Mouse (Mus musculus) cerebellum, adult 8-10 months (tissue): ENCODE results near the gene Crtac1.

Source experiments
- DNase-seq: peaks from one replicate; pipeline ENCODE4 v3.0.0; 2022

Gene Crtac1

DNA sequence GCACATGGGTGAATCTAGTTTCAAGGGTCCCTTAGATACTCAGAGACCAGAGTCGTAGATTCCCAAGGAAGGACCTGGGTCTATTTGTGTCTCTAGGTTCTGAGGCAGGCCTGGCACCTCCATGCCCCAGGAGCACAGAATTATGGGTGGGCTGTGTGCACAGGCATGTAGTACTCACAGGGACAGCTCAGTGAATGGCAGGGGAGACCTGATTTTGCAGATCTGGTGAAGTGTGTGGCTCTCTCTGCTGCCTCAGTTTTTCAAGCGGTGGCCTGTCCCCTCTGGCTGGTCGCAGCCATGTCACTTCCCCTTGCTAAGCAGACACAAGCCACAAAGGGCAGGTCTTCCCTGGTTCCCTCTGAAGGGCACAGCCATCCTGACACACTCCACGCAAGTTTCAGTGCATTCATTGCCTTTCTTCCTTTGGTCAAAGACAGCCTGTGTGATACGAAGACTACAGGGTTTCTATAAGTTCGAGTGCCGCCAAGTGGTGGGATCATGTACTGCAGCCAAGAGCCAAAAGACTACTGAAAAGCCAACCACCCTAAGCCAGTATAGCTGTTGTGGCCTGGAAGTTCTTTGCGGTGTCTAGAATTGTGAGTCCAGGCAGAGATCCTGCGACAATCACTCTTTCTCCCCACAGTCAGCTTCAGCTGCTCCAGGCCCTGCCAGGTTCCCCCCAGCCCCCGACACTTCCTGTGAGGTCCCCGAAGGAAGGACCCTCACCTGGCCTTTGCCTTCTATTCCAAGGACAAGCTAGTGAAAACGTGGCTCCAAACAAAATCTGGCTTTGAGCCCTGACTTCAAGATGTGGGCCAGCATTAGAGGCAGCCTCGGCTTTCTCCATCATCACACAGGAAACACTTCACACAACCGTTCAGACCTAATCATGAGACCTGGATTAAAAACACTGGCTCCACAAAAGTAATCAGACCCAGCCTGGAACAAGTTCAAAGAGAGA lies 159.3 kb downstream of the Crtac1 start:
- DNase-seq = peak; percentile 93

DNA sequence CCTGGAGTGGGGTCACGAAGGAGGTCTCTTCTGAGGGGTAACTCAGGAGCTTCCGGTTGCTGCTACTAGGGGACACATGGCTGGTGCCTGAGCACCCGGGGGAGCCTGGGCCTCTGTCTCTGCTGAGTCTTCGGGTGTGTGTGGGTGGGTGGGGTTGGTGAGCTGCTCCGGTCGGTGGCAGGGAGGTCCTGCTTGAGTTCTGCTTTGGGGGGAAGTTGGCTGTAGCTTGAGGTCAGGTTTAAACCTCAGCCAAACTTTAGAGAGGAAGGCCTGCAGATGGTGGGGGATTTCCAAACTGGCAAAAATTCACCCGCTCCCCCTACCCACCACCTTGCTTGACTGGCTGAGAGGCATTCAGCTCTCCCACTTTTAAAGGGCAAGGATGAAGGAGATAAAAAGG lies 160.4 kb downstream of the Crtac1 start:
- no peak for DNase-seq

DNA sequence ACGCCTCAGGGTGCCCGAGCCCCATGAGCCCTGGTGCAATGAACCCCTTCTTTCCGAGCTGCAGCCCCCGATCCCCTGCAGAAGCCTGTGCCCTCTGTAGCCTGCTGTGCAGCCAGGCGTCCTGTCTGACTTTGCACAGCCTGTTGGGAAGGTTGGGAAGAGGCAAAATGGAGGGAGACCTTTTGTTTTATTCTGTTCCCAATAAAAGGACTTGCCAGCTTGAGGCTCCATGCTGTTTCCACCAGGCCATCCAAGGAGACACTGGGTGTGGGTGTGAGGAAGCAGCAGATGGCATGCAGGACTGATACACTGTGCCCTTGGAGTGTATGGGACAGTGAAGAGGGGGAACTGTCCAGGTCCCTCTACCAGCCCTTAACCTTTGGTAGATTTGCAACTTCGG lies 161.5 kb downstream of the Crtac1 start:
- DNase-seq = peak; percentile 58

DNA sequence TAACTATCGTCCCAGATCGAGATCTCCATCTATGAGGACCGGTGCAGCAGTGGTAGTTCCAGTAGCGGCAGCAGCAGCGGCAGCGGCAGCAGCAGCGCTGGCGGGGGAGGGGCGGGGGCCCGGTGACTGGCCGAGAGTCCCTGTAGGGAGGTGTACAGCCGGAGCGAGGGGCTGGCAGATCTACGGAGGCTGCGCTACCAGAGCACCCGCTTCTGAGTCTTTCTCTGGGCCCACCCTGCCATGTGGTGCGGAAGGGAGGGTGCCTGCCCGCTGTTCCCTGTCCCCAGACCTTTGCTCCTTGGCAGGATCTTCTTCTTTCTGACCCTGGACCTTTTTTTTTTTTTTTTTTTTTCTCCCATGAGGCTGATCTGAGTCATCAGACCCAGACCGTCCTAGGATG lies 163.2 kb downstream of the Crtac1 start:
- peak; percentile 30 for DNase-seq

DNA sequence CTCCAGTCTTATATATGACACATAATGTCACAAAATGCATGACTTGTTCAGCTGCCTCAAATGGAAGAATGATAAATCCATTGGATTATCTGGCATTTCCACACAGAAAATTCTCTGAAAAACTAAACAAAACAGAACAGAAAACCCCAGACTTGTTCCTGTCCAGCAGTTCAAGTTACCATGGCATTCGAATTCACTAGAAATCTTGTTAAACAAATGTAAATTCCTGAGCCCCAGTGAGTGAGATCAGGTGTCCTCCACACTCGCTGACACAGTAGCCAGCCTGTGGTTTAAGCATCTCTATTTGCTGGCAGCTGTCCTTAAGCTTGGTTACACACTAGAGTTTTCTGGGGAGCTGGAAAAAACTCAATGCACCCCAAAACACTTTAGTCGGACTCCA lies 168.1 kb downstream of the Crtac1 start:
- DNase-seq = no peak

DNA sequence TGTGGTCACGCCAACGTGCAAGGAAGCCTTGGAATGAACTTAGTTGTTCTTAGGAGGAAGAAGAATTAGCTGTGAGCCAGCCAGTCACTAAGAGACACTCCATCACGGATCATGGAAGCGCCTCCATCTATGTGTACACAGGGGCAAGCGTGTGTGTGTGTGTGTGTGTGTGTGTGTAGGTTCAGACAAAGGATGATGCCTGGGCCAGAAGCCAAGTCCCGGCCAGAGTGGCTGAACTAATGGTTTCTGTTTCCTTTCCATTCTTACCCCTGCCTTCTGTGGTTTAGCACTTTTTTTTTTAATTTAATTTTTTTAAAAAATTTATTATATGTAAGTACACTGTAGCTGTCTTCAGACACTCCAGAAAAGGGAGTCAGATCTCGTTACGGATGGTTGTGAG lies 171.1 kb downstream of the Crtac1 start:
- DNase-seq = peak; percentile 35

DNA sequence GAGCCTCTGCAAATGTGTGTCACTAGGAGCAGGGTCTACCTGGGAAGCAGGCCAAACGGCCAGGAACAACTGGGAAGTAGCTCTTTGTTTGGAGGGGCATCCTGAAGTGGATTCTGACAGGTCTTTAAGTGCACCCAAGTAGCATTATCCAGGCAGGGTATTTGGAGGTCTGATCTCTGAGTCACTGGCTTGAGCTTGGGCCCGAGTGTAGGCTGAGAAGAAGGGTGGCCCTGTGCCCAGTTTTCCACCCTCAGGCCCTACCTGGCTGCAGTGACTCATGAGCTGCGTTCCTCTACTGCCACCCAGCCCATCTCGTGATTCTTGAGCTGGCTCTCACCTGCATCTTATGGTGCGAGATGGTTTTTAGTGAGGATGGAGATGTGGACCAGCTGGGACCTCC lies 173.0 kb downstream of the Crtac1 start:
- DNase-seq = peak; percentile 83

DNA sequence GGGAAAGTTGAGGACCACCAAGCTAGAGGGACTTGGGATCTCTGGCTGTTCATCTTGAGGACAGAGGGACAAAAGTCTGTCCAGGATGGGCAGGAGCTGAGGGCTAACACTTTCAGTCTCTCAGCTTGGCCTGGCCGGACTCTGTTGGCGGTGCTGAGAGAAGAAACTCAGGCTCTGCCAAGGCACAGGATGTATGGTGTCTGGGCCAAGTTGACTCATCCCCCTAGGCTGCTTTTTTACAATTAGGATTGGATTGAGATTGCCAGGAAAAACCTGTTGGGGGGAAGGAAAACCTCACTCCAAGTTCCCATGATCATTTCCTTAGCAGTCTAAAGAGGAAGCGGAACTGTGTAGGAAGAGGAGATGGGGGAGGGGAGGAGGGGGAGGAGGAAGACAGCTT lies 173.6 kb downstream of the Crtac1 start:
- DNase-seq = peak; percentile 74

DNA sequence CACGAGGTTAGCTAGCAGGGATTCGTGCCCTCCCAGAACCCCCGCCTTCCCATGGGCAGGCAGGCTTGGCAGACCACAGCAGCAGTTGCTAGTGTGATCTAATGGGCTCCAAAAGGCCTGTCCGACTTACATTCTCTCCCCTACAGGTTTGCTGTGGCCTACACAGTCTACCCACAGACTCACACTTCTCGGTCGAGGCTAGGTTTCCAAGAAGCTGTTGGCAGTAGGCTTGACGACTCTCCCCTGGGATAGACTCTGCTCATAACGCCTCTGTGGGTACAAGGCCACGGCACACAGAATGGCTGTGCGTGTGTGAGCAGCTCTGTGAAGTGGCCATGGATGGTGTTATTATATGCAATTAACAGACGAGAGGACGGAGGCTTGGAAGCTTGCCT lies 174.3 kb downstream of the Crtac1 start:
- no peak for DNase-seq

DNA sequence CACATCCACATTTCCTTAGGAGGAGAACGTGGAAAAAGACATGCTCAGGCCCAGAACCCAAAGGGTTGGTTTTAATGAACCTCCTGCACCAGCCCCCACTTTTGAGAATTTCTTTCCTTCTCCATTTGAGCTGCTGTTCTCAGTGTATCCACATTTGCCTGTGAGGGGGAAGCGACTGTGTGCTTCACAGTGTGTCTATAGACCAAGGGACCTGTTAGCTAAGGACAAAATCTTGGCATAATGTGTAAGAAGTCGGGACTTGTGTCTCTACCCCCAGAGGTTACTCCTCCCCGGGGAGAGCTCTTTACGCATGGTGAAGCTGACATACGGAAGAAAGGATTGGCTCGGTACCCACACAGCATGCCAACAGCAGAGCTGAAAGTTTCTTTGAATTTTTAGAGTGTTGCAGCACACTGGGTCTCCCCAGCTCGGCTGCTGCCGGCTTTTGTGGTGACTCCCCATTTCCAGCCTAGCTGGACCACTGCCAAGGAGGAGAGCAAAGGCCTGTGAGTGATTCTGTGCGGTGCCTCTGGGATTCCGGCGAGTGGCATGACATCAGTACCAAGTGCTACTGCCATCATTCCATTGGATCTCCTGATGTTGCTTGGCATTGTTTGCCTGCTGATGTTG lies 174.9 kb downstream of the Crtac1 start:
- peak; percentile 80 for DNase-seq

DNA sequence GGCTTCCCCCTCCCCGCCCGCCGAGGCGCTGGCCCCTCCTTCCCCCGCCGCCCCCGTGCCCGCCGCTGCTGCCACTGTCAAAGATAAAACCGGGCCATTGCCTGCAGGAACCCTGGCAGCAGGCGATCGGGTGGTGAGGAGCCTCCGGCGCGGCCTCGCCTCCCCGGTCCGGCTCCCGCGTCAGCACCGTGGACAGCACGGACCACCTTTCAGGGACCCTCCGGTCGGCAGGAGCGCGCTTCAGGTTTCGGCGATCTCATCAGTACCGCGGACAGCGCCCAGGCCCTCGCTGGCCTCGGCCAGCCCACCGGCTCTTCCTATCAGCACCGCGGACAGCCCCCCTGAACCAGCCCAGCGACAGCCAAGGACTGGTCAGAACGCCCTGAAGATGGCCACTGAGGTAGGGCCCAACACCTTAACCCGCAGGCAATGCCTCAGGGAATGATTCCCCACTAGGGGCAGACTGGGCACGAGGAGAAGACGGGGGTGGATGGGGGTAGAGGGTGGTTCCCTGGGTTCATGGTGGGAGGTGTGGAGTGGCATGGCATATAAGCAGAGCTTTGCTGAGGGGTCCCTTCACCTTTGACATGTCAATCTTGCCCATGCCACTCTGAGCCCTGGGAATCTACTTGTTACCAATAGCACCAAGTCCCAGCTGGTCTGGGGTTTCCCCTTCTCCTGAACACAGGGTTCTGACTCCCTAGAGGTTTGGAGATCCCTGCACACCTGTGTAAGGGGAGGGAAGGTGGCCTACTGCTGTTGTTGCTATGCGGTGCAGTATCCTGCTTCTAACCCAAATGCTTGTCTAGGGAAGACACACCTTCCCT lies 175.6 kb downstream of the Crtac1 start:
- DNase-seq = peak; percentile 74

DNA sequence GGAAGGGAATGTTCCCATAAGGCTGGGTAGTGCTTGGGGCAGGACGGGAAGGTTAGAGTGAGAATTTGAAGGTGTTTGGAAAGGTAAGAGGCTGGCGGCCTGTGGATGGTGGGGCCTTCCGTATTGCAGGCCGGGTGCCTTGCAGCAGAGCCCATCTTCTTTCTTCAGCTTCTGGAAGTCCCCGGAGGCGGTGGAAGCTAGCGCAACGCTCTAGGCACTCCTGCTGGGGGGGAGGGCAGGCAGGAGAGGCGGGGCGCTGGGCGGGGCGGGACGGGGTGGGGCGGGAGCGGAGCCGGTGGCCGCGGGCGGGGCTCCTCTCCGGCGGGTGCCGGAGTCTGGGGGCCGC lies 176.2 kb downstream of the Crtac1 start:
- DNase-seq = peak; percentile 61

DNA sequence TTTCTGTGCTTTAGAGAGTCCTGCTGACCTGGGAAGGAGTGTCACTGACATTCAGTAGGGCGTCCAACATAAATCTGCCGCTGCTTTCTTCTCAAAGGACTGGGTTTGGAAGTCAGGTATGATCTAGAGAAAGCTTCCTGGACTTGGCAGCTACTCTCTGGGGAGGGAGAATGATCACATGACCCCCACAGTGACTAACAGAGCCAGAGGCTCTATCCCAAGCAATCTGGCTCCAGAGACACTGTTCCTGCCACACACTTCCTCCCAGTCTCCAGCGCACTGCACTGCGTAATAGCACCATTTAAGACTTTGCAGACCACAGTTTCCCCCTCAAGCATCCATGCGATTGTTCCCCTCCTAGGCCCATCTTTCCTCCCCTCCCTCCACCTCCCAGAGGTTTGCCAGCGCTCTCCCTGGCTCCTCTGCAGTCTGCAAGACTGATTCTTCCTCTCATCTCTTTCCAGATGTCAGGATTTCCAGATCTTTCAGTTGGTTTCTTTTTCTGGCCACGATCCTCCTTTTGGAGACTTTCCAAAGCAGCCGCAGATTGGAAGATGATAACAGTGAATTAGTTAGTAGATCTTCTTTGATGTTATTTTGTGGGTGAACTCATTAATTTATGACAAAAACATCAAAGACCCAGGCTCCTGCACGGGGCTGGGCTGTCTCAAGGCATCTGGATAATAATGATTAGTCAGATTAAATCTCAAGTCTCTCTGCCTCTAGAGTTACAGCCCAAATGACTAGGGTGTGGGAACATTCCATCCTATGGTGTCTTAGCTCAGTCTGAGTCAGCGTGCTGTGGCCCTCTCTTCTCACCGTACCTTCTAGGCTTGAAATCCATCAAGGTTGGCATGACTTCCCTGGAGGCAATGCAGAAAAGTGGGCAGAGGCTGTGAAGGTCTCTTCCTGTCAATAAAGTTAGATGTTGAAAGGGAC lies 181.3 kb downstream of the Crtac1 start:
- no peak for DNase-seq

DNA sequence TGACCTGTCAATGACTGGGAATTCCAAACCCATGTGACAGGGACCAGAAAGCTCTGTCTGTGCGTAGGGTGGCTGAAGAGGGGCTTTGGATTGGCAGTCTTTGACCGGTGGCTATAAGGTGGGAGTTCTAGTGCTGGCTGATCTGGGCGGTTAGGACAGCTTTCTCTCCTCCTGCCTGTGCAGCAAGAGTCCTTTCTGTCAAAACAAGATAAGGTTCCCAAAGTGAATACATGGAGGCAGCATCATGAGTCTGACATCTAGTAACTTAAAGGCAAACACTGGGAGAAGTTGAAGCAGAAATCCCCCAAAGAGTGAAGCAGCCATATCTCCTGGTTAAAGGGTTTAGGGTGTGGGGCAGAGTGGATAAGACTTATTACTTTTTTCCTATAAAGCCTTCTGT lies 184.1 kb downstream of the Crtac1 start, which contains the start of gene Golga7b:
Golga7b (plus strand) TSS at position 56 of the 400 bp plus-strand sequence.
- no peak for DNase-seq

DNA sequence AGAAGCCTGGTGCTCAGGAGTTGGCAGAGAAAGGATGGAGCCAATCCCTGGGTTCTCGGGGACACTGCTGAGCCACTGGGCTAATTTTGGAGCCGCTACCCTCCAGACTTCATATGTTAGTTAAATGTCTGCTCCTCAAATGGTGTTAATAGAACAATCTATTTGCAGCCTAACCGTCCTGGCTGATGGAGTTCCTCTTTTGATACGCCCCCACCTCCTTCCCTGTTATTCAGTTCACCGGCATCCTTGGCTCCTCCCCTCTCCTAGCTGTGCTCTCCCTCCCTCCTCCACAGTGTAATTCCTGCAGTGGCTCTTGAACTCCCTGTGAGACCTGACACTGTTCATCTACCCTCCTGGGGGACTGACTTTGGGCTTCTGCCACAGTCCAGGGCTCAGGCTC lies 185.0 kb downstream of the Crtac1 start:
- no peak for DNase-seq

DNA sequence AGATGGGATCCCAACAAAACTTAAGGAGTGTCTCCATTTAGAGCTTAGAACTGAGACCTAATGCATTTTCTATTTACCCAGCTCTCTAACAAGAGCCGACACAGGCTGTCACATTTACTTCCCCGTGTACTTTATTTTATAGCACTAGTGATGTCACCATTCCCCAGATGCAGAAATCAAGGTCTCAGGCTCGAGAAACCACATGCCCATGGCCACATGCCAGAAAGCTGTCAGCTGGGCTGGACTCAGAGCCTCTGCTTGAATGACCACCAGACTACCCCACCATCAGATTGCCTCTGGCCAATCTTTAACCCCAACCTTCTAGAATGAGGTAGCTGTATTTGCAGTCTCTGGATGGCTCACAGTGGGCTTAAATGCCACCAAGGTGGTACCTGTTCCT lies 188.2 kb downstream of the Crtac1 start:
- DNase-seq = no peak

DNA sequence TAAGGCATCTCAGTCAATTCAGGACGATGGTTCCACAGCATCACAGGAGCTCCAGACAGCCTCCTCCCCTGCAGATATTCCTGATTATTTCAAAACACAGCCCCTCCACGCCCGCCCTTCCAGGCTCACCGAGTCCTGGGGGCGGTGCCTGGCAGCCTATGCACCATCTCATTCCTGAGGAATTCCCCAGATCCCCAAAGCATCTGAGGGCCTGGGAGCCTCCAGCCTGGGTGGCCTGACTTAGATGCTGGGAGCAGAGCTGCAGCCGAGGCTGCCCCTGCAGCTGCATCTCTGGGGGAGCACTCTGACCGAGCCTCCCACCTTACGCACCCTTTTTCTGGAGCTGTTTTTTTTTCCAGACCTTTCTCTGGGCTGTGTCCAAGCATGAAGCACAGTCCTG lies 190.7 kb downstream of the Crtac1 start:
- DNase-seq = no peak

DNA sequence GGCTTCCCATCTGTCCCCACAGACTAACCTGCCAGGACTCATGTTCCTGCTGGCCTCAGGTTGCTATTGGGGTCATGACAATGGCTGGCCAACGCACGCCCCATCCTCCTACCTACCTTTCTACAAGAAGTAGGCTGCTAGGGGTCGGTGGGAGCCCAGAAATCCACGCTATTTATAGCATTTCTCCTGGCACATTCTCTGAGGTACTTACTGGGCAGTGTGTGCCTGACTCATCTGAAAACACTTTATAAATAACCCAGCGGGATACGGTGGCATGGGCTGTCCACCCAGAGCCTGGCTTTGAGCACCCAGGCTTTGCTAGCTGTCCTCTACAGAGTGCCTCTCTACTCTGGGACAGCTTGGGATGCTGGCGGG lies 193.3 kb downstream of the Crtac1 start:
- peak; percentile 25 for DNase-seq

DNA sequence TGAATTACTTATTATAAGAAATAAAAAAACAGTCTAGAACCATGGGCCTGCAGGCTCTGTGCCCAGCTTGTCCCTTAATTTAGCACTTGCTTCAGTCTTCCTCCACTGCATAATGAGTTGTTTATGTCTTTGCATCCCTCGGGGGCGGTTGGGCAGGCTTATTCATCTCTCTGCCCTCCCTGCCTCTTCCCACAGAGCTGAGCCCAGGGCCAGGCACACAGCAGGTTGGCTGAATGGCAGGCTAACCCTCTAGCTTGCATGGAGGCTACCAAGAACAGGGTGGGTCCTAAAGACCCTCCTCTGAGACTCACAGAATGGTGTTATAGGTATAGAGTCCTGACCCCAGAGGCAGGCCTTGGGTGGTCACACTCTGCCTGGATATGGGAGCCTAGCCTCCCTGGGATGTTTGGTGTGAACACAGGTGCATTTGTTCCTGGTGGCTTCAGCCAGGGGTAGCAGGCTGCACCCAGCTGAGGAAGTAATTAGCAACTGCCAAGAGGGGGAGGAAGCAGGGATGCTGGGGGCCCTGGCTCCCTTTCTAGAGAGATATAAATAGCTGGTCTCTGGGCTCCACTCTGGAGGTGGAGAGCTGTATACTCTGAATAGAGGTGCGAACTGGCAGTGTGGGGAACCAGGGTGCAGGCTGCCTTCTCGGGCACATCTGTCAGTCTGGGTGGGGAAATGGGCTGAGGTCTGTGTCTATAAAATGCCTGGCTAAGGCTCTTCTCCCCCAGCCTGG lies 193.8 kb downstream of the Crtac1 start:
- no peak for DNase-seq
